Mouse (Mus musculus) liver, embryonic 14.5 days (tissue): ENCODE measurements at regions not wholly inside any gene's neighbourhood (a gene's known extent, or its start where the extent isn't known, plus 50 kb on each side); places are given as distances from the start of the nearest gene placed in this dataset.

ENCODE experiments used
- CTCF ChIP-seq: IDR thresholded peaks from 2 replicates; pipeline ENCODE4 v1.5.1; 2016; ENCODE audit warnings: antibody characterized with exemption, low read depth, control low read depth
- EP300 ChIP-seq: IDR thresholded peaks from 2 replicates; pipeline ENCODE4 v1.6.1; 2016; ENCODE audit warnings: antibody characterized with exemption, low read depth

- TF ChIP-seq CTCF, result no peak
- no peak for TF ChIP-seq EP300
Measured at GRCm38 (mm10) chr8:86365726-86366125, 214.8 kb downstream of the Abcc12 start.
